Mouse (Mus musculus): ENCODE results near the gene Ube2q2.
"Not testable (repeated sequence)": the region's sequence is repeated elsewhere in the genome, so short reads cannot be mapped to it uniquely, and the experiment has no call there.

Ube2q2 gene

GRCm38 (mm10) chr9:55236235-55237165 lies 87.8 kb downstream of the Ube2q2 start:
- in situ Hi-C loops (cut with MboI, MseI): no loop called here

- in situ Hi-C loops (cut with MboI, MseI): no loop called here
Measured at GRCm38 (mm10) chr9:55240852-55241251, 92.2 kb downstream of the Ube2q2 start.

- in situ Hi-C loops (cut with MboI, MseI): no loop called here
Measured at GRCm38 (mm10) chr9:55241863-55242685, 93.4 kb downstream of the Ube2q2 start.

GRCm38 (mm10) chr9:55243280-55243679 lies 94.6 kb downstream of the Ube2q2 start:
- in situ Hi-C loops (cut with MboI, MseI): no loop called here

GRCm38 (mm10) chr9:55244079-55244478 lies 95.4 kb downstream of the Ube2q2 start:
- in situ Hi-C loops (cut with MboI, MseI): no loop called here

GRCm38 (mm10) chr9:55245057-55245750 lies 96.5 kb downstream of the Ube2q2 start:
- in situ Hi-C loops (cut with MboI, MseI): not testable (repeated sequence)

GRCm38 (mm10) chr9:55246440-55246839 lies 97.8 kb downstream of the Ube2q2 start:
- in situ Hi-C loops (cut with MboI, MseI): no loop called here

- in situ Hi-C loops (cut with MboI, MseI): no loop called here
Measured at GRCm38 (mm10) chr9:55246918-55247317, 98.3 kb downstream of the Ube2q2 start.

- in situ Hi-C loops (cut with MboI, MseI): no loop called here
Measured at GRCm38 (mm10) chr9:55248465-55248864, 99.8 kb downstream of the Ube2q2 start.

- in situ Hi-C loops (cut with MboI, MseI): no loop called here
Measured at GRCm38 (mm10) chr9:55250595-55251247, 102.1 kb downstream of the Ube2q2 start.

- in situ Hi-C loops (cut with MboI, MseI): not testable (repeated sequence)
Measured at GRCm38 (mm10) chr9:55252097-55252496, 103.4 kb downstream of the Ube2q2 start.

- in situ Hi-C loops (cut with MboI, MseI): no loop called here
Measured at GRCm38 (mm10) chr9:55253849-55254248, 105.2 kb downstream of the Ube2q2 start.

GRCm38 (mm10) chr9:55255056-55255455 lies 106.4 kb downstream of the Ube2q2 start:
- in situ Hi-C loops (cut with MboI, MseI): no loop called here

- in situ Hi-C loops (cut with MboI, MseI): no loop called here
Measured at GRCm38 (mm10) chr9:55255604-55256003, 107.0 kb downstream of the Ube2q2 start.

- in situ Hi-C loops (cut with MboI, MseI): no loop called here
Measured at GRCm38 (mm10) chr9:55257105-55257504, 108.5 kb downstream of the Ube2q2 start.

Measured in T-helper 2 cell (primary cell).